Mouse (Mus musculus) ovary, postnatal 14 days (tissue): ENCODE measurements around the gene Gaa.
"Not testable (repeated sequence)": the region's sequence is repeated elsewhere in the genome, so short reads cannot be mapped to it uniquely, and the experiment has no call there.

Experiments
- DNase-seq: peaks from one replicate; pipeline ENCODE4 v3.0.0; 2022; ENCODE audit warnings: low spot score

Gaa gene

DNA sequence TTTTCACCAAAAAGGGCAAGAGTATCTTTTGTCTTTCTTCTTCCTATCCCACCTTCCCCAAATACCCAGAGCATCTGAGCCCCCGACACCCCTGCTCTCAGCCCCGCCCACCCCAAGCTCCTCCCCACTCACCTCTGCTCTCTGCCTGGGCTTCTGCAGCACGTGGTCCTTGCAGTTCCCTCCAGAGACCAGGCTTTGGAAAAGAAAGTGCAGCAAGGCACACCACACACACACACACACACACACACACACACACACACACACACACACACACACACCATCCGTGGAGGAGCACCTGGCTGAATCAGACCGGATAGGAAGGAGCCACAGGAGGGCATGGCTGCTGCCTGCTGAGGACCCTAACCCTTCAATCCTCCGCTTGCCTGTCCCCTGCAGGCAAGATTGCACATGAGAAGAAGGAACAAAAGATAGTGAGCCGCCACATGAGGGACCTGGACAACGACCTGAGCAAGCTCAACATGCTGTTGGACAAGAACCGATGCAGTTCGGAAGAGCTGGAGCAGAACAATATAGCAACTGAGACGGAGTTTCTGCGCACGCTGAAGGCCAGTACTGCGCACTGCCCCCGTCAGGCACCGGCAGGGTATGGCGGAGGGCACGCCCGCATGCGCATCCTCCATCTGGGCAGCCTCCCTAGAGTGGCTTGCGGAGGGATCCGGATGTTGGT, 14.7 kb upstream of the Gaa start:
- peak; percentile 33 for DNase-seq

DNA sequence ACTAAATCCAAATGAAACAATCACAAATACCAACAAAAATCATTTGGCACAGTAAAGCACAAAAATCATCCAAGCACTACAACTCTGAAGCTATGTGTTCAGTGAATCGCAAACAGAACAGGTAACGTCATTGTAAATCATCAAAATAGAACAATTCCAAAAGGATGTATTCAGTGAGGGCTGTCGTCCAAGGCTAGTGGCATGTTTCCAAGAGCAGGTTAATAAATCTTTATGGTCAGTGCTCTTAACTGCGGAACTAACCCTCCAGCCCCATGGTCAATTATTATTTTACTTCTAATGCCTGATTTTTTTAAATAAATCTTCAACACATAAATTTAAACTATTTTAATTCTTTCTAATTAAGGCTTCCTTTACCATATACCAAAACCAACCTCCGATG, 11.1 kb upstream of the Gaa start:
- not testable (repeated sequence) for DNase-seq

DNA sequence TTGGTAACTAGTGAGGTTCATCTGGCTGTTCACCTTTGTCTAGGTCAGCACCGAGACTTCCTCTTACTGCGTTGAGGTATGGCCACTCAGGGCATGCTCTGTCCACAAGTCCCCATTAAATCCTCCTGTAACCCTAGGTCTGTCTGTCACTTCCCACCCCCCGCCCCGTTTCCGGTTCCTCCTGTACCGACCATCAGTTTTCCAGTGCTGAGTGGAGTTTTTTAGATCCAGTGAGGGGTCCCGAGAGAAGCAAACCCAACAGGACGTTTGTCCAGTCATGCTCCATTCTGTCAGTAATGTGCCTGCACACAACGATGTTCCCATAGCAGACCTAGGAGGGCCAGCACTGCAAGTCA, 9.5 kb upstream of the Gaa start:
- DNase-seq: no peak

DNA sequence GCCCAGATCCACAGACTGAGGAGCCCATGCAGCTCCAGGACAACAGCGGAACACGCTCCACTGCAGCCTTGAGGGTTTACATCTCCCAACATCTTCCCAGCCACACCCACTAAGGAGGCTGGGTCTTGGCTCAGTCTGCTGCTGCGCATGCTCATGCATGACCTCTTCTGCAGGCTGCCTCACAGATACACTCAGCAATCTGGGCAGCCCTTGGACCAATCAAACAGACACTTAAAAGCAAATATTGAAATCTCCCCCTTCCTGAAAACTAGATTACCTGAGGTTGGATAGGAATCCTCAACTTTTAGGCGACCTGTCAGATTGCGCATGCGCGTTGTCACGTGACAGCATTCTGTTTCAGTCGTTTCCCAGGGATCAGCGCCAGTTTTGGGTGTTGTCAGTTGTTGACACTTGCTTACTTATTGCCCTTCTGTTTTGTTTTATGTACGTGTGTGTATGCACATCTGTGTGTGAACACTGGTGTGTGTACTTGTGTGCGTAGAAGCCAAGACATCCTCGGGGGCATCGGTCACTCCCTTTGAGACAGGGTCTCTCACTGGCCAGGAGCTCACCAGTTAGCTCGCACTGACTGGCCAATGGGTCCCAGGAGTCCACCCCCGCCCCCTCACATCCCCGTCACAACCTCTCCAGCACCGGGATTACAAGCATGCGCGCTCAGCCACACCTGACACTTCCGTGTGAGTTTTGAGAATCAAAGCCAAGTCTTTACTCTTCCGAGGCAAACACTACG, 8.9 kb upstream of the Gaa start:
- peak; percentile 54 for DNase-seq

DNA sequence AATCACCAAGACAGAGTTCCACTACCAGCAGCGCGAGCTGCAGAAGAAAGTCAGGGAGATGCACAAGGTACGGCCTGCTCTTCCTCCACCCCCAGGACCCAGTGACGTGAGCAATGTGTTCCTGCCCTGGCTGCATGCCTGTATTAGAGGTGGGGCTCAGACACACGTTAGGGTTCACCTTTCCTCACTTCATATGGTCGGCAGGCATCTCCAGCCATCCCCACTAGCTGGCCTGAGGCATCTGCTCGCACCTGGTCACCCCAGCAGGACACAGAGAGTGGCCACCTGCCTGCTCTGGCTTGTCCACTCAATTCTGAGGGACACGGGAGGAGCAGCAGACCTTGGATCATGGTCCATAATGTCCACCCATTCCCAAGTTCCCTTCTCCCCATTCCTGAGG, 7.7 kb upstream of the Gaa start:
- no peak for DNase-seq

DNA sequence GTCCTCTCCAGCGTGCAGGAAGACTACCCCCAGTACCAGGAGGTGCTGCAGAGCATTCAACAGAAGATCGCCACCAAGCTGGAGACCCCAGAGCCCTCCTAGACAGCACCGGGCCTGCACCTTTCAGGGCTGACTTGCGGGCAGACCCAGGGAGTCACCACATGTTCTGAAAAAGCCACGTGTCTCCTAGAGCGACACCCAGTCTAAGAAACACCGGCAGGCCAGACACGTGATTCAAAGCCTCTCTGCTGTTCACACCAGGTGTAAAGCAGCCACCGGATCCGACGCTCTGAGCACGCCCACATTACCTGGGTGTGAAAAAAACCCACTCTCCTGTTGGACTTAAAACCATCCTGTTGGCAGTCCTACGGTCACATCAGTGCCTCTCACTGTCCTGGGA, 3.3 kb upstream of the Gaa start:
- no peak for DNase-seq

DNA sequence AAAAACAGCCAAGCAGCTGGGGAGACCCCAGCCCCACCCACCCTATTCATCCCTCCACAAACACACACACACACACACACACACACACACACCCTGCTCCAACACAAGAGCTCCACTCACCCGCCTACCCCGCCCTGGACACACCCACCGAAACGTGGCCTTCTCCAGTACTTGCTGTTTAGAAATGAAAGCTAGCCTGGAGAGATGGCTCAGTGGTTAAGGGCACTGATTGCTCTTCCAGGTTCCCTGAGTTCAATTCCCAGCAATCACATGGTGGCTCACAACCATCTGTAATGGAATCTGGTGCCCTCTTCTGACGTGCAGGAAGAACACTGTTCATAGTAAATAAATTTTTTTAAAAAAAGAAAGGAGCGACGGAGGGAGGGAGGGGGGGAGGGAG, 1.9 kb upstream of the Gaa start:
- DNase-seq: no peak

DNA sequence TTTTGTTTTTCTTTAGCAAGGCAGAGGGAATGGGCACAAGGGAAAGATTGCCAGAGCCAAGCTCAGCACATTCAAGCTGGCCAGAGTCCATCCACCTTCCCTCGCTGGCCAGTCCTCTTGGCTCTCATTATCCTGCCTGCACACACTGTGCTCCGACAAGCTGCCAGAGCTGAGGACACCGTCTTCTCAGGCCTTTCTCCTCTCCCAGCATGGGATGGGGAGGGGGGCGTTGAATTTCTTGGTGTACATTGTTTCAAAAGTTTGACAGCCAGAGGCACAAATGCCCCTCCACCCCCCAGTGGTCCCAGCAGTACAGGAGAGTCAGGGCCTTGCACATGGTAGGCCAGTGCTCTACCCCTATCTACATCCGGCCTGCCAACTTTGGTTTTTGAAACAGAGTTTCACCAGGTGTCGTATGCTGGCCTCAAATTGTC, 429 bp upstream of the Gaa start:
- peak; percentile 27 for DNase-seq

DNA sequence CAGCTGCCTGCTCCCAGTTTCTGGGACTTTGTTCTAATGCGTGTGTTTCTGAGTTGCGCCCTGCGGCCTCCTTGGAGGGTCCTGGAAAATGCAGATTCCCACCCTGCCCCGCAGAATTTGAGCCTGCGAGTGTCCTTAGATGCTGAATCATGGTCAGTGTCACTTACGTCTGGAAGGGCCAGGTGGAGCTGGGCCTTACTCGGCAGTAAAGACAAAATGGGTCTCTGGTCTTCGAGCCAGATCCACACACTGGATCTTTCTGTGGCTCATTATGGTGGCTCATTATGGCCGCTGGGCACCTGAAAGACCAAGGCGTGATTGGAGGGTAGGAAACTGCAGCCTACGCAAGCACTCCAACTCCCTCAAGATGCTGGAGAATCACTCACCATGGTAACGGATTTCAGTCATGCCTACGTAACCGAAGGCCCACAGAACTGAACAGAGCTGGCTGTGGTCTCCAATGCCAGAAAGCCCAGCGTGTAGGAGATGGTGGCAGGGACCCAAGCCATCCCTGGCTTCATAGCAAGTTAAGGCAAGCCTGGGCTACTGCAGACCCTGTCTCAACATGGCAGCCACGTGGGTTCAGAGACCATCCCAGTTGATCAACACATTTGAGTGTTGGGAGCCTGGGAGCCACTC, 989 bp downstream of the Gaa start:
- no peak for DNase-seq

DNA sequence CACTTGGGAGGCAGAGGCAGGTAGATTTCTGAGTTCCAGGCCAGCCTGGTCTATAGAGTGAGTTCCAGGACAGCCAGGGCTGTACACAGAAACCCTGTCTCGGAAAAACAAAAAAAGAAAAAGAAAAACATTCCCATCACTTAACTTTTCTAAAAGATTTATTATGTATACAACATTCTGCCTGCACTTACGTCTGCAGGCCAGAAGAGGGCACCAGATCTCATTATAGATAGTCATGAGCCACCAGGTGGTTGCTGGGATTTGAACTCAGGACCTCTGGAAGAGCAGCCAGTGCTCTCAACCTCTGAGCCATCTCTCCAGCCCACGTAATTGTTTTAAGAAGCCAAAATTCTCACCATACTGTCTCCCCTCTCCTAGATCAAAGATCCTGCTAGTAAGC, 4.8 kb downstream of the Gaa start:
- not testable (repeated sequence) for DNase-seq

DNA sequence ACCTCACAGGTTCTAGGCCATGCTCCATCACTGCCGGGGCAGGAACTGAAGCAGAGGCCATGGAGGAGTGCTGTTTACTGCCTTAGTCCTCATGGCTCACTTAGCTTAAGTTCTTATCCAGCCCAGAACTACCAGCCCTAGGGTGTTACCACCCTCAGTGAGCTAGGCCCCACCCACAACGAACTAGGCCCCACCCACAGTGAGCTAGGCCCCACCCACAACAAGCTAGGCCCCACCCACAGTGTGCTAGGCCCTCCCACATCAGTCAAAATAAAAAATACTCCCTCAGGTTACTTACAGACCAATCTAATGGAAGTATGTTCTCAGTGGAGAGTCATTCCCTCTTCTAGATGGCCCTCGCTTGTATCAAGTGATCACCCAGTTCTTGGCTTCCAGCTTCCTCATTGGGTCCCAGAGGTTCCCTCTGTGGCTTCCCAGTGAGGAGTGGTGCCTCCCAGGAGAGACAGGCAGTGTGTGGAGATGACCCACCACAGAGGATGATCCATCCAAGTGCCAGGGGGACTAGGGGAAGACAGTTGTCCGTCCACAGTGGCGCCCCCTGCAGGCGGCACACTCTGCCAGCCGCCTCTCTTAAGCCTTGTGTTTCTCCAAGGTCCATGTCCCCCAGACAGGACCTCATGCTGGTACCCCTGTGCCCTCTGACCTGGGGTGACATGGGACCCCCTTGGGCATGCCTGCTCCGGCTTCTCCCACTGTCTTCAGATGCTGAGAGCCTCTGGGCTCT, 5.7 kb downstream of the Gaa start:
- no peak for DNase-seq

DNA sequence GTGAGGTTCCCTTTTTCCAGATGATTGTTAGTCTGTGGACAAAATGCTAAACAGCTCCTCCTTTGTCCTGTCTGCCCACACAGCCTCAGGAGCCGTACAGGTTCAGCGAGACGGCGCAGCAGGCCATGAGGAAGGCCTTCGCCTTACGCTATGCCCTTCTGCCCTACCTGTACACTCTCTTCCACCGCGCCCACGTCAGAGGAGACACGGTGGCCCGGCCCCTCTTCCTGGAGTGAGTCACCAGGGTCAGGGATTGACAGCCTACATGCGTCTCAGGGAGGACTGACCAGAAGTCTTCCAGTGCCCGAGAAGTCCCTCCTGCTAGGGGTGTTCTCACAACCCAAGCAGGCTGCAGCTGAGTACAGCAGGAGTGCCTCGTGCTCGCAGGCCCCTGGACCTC, 13.3 kb downstream of the Gaa start:
- no peak for DNase-seq

DNA sequence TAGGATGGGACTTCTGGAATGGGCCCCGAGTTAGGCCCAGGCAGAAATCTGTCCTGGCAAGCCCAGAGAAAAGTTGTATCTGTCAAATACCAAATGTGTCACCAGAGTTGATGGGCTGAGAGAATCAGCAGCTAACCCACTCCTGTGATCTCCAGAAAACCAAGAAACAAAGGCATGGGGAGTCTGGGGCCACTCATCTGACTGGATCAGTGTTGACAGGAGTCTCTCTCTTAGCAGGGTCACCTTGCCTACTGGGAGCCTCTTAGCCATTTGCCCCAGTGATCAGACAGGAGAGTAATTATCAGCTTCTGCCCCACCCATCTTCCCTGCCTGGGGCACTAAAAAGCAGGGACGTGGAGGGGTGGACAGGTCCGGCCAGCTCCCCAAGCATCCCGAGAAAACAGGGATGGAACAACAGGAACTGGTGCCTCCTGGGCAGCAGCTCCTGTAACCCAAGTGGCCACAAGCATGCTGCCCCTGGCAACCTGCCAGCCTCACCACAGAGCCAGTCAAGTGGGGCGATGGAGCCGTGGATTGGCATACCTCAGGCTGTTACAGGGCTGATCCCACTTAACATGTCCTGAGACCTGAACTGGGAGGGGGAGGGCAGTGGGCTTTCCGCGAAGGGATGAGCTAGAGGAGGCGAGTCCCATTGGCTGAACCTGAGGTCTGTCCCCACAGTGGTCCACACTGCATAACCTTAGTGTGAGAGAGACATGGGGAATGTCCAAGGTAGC, 18.3 kb downstream of the Gaa start:
- DNase-seq: no peak

DNA sequence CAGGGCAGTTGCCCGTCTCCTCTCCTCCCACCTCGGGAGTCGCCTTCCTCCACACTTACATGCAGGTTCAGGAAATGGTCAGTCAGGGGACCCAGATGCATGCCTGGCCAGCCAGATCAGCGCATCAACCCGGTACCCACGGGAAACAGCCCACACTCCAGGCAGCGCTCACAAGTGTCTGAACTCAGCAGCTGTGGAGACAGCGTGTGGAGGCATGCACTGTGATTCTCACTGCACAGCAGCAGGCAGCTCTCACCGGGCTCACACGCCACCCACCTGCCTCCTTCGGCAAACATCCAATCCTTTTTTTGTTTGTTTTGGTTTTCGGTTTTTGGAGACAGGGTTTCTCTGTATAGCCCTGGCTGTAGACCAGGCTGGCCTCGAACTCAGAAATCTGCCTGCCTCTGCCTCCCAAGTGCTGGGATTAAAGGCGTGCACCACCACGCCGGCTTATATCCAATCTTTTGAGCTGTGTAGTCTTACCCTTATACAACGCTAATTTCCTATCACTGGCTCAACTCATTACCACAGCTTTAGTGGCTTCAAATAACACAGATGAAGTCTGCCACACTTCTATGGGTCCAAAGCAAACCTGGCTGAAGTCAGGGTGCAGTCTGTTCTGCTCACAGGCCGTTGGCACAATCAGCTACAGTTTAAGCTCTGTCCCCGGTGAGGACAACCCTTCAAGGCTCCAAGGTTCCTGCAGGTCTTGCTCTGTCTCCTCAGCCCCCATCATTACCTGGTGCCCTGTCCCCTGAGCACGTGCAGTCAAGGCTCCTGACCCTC, 19.7 kb downstream of the Gaa start:
- no peak for DNase-seq

DNA sequence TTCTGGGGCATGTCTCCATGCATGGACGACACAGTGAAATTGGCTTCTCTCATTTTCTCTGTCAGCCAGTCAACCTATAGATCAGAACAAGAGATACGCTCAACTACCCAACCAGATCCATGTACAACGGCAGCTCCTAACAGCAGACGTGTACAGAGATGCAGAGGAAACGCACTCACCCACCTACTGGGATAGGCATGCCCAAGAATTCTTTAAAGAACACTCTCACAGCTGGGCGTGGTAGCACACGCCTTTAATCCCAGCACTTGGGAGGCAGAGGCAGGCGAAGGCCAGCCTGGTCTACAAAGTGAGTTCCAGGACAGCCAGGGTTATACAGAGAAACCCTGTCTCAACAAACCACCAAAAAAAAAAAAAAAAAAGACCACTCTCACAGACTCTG, 25.2 kb downstream of the Gaa start:
- DNase-seq: not testable (repeated sequence)

DNA sequence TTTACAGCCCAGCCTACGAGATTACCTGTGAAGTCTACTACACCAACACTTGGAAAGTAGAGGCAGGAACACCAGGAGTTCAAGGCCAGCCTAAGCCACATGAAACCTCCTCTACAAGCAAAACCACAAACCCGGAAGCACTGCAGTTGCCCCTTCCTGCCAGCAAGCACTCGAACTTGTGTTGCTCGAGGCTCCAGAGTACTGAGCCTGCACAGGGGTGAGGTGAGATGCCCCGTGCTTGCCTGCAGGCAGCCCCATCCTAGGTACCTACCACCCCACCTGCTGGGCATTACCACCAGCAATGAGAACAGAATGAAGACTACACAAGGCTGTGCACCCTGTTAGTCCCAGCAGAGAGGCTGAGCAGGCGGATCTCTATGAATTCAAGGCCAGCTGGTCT, 30.3 kb downstream of the Gaa start:
- DNase-seq: no peak

DNA sequence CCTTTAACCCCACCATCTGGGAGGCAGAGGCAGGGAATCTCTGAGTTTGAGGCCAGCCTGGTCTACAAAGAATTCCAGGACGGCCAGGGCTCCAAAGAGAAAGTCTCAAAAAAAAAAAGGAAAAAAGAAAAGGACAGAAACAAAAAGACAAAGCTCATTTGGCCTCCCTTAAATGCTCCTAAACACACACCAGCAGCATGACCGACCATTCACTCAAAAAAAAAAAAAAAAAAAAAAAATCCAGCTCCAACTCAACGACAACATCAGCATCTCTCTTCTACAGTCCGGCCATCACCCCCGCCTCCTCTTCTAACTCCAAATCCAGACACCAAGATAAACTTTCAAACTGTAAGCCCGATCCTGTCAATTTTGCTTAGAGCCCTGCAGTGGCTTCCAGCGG, 31.2 kb downstream of the Gaa start:
- no peak for DNase-seq

DNA sequence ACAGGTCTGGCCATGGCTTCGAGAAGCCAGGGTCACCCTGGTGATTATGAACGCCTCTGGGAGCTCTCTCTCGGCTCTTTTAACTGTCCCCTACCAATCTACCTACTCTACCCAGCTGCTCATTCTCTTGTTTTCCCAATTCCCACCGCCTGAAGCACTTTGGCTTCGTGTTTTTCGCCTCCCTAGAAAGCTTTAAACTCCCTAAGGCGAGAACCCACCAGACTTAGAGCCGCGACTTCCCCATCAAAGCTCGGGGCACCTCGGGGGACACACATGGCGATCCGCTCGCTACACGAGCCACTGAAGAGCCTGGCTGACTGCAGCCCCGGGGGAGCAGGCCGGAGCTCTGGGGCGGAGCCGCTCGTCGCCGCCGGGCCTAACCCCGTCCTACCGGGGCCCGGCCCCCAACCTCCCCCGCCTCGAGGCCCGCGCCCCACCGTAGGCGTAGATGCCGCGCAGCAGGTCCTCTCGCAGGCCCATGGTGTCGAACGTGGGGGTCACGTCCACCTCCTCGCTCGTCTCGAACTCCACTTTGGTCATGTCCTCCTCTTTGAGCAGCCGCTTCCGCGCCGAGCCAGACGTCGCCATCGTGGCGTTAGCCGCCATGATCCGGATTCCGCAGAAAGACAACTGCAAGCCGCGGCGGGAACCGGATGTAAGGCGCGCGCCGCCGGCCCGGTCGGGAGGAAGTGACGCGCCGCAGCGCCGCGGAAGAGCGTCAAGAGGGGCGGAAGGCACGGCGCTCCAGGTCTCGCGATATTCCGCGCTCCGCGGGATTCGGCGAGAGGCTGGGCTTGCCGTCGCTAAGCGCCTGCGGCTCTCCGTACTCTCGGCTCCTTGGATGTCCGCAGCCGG, 31.9 kb downstream of the Gaa start, which contains the start of gene Eif4a3:
TSS of gene Eif4a3 (minus strand) at position 699 of the 855 bp plus-strand sequence.
- DNase-seq: peak; percentile 93

DNA sequence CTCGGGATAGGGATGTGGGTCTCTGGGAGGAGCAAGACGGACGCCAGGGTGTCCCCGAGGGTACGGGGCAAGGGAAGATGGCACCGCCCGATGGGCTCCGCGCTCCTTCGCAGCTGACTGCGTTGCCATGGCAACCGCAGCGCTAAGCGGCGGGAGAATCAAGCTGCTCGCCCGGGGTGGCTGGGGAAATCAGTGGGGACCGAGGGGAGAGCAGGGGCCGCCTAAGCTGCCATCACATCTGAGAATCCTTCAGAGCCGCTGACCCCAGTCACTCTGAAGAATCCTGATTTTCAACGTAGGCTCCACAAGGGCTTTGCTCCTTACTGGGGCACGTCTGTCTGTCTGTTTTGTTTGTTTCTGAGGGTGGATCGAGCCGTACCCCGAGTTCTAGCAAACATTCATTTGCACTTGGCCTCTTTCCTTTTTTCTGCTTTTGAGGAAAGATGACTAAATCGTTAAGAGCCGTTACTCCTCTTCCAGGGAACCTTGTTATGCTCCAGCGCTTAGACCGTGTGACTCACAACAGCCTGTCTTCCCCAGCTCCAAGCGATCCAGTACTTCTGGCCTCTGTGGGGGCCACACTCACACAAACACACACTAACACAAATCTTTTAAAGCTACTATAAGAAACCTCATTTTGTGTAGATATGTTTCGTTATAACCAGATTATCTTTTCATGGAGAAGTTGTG, 32.7 kb downstream of the Gaa start:
- no peak for DNase-seq

DNA sequence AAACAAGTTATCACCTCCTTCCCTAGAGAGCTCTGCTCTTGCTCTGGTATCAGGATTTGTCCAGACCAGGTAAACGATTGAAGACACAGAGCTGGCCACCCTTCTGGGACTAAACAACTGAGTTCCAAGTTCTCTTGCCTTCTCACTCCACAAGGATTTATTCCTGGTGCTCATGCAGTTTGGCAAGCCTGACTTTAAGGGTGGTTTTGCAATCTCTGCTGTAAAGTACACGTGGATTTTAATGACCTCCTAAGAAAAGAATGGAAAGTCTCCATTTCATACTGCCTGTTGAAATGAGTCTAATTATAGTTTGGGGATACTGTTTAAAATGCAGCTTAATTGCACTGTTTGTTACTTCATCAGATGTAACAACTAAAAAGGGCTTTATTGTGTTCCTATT, 33.3 kb downstream of the Gaa start:
- DNase-seq: no peak
